Mouse (Mus musculus) cerebellum, adult 18-20 months (tissue): ENCODE results near the gene Ubr2.

Source experiments
- DNase-seq, 2 experiments: peaks; one replicate each; pipeline ENCODE4 v3.0.0; 2021

Gene Ubr2

DNA sequence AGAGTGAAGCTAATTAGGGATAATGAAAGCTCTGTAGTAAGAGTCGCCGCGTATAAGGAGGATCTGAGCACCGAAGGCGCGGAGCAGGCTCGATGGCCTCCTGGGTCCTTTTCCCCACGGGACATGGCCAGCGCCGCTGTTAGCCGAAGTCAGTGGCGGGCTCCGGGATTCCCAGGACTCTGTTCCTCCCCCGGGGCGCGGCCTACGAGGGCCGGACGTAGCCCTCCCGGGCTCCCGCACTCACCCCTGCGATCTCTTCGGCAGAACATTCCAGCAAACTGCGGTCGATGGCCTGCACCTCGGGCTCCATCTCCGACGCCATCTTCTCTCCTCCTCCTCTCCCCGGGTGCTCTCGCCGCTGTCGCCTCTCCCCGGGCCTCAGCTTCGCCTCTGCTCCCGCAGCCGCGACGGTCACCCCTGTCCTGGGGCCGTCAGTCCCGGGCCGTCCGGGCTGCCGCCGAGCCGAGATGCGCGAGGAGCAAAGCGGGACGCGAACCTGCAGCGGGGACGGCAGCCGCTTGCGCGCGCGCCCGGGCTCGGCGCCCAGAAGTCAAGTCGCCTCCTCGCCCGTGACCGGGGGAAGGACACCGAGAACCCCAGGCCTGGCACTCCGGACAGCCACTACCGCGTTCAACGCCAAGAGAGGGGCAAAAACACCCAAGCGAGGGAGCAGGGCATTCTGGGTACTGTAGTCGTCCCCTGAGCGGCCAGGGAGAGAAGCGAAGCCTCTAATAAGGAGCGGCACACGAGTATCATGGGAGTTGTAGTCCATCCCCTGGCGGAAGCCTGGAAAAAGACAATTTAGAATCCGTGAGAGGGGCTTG is at the start of gene Ubr2:
Gene Ubr2 (minus strand): TSS at position 659 of the 824 bp plus-strand sequence.
- peak; percentile 94 to 99 for DNase-seq

DNA sequence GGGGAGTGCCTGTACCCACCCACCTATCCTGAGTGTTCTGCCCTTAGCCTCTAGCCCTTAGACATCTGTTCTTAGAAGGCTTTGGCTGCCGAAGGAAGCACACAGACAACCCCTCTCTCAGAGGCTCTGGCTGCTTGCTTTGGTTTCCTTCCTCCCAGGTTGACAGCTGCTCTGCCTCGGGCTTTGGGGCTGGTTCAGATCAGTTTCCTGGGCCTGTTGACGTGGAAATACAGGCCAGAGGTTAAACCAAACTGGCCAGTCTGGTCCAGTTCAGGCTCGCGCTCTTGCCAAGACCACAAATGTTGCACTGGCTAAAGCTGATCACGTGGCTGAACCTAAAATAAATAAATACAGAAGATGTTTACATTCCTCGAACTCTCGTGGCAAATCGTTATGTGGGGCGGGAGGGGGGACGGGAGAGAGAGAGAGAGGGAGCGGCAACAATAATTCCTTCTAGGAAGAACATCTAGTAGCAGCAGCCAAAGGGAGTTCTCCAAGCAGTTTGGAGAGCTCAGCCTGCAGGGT is 49.5 kb upstream of the Ubr2 start:
- DNase-seq = no peak

DNA sequence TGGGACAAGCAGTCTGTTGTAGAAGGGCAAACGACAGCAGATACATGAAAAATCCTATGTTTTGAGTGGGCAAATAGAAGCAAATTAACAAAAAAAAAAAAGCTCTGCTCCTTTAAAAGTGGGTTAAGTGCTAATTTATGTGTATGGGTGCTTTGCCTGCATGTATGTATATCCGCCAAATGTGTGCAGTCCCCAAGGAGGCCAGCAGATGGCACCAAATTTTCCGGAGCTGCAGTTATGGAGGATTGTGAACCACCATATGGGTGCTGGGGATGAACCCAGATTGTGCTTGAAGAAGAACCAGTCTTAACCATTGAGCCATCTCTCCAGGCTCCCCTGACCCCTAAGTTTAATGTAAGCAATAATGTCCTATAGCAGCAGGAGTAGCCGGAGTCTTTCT is 47.6 kb upstream of the Ubr2 start:
- DNase-seq = no peak

DNA sequence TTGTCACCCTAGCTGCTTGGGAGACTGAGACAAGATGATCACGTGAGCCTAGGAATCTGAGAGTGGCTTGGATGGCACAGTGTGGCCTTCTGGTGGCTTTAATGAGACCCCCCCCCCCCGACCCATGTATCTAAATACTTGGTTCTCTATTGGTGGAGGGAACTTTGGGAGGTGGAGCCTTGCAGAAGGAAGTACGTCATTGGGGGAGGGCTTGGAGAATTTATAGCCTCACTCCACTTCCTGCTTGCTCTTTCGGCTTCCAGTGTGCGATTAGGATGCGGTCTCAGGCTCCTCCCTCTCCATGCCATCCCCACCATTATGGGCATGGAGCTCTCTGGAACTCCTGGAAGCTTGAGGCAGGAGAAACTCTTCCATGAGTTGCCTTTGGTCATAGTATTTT is 46.1 kb upstream of the Ubr2 start:
- DNase-seq = no peak

- no peak for DNase-seq
Observed at GRCm38 (mm10) chr17:47055121-47055520, 44.8 kb upstream of the Ubr2 start.

GRCm38 (mm10) chr17:47054613-47055012 is 44.3 kb upstream of the Ubr2 start:
- DNase-seq = no peak

GRCm38 (mm10) chr17:47050678-47051077 is 40.3 kb upstream of the Ubr2 start:
- no peak for DNase-seq

DNA sequence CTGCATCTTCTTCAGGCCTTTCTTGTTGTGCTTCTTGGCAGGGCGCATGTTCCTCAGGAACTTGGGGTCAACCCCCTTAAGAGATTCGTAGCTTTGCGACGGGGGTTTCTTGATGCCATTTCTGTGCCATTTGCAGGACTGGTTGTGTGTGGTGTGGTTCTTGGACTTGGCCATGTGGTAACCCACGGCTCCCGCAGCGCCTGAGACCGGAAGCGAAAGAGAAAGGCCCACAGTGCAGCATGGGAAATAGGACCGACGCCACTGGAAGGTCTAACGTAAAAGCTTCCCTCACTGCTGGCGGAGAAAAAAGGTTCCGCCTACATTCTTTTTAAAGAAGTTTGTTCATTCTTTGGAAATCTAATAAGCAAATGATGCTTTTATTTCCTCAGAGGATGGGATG is 32.5 kb upstream of the Ubr2 start:
- DNase-seq = no peak

GRCm38 (mm10) chr17:47038844-47039803 is 28.8 kb upstream of the Ubr2 start:
- DNase-seq = peak; percentile 79 to 88

DNA sequence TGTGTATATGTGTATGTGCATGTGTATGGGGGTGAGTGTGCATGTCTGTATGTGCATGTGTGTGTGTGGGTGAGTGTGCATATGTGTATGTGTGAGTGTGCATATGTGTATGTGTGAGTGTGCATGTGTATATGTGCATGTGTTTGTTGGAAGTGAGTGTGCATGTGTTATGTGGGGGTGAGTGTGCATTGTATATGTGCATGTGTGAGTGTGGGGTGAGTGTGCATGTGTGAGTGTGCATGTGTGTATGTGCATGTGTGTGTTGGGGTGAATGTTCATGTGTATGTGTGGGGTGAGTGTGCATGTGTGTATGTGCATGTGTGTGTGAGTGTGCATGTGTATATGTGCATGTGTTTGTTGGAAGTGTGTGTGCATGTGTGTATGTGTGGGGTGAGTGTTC is 24.2 kb upstream of the Ubr2 start:
- no peak for DNase-seq

GRCm38 (mm10) chr17:47033643-47034042 is 23.3 kb upstream of the Ubr2 start:
- peak; percentile 60 to 66 for DNase-seq

- DNase-seq = no peak
Observed at GRCm38 (mm10) chr17:47024805-47025204, 14.4 kb upstream of the Ubr2 start.

GRCm38 (mm10) chr17:47023369-47023768 is 13.0 kb upstream of the Ubr2 start:
- no peak for DNase-seq

GRCm38 (mm10) chr17:47012896-47013295 is 2.5 kb upstream of the Ubr2 start:
- DNase-seq = no peak

- DNase-seq = no peak
Observed at GRCm38 (mm10) chr17:47011661-47012043, 1.3 kb upstream of the Ubr2 start.

DNA sequence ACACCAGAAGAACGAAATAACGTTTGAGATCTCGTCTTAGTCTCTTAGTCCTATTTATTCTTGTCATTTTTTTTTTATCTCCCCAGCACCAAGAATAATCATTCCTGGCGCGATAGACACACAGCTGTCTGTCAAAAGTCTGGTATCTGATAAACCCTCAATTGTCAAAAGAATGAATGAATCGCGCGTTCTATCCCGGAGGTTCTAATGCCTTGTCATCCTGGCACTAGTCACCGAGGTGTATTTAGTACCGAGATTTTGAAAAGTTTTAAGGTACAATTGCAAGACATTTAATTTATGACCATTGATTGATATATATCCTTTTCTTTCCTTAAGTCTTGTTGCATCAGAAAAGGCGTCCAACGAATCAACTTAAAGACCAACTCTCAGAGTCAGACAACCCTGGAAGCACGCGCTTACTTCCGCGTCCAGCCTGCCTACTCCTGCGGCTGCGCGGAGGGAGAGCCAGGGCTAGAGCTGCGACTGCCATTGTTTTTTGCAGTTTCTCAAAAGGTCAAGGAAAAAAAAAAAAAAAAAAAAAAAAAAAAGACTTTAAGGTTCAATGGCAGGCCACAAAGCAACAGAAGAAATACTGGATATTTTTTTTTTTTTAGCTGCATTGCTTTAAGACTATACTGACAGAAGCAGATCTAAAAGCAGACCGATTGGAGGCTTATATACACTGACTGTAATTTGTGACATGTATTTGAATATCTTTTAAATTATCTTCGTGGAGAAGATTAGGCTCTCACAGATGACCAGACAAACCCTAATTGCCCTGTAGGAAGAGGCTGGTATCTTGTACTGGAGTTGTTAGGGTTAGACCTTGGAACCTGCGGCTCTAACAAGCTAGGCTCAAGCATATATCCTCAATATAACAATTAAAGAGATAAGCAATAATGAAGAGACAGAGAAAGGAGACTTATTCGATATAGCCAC is 635 bp upstream of the Ubr2 start:
- peak; percentile 77 to 83 for DNase-seq

- peak in 1 of 2 experiments; percentile 28 for DNase-seq
Observed at GRCm38 (mm10) chr17:47009546-47009897, 834 bp downstream of the Ubr2 start.

GRCm38 (mm10) chr17:47009016-47009415 is 1.3 kb downstream of the Ubr2 start:
- no peak for DNase-seq

DNA sequence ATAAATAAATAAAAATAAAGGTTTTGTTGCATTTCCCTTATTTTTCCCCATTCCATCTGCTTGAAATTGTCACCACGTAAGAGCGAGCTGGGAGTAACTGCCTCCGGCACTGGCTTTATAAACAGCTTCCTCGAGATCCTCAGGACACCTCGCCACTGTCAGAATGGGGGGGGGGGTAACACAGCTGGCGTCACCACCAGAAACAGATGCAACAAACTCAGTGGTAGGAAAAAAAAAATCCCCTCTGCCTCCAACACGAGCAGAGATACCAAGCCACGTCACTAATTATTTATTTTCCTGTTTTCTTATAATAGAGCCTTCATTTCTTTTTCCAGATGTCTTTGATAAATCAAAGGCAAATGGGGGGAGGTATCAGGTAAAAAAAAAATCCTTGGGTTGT is 1.9 kb downstream of the Ubr2 start:
- DNase-seq = no peak

- no peak for DNase-seq
Observed at GRCm38 (mm10) chr17:47006741-47007140, 3.6 kb downstream of the Ubr2 start.

GRCm38 (mm10) chr17:47005741-47006405 is 4.5 kb downstream of the Ubr2 start:
- DNase-seq = no peak

GRCm38 (mm10) chr17:47003305-47003704 is 7.1 kb downstream of the Ubr2 start:
- no peak for DNase-seq
